Mouse (Mus musculus) heart, adult 11 months (tissue): Measurements from ENCODE around the gene Khdc4.

Experiments
- DNase-seq: peaks from one replicate; pipeline ENCODE4 v3.0.0; 2022

Khdc4 gene

DNA sequence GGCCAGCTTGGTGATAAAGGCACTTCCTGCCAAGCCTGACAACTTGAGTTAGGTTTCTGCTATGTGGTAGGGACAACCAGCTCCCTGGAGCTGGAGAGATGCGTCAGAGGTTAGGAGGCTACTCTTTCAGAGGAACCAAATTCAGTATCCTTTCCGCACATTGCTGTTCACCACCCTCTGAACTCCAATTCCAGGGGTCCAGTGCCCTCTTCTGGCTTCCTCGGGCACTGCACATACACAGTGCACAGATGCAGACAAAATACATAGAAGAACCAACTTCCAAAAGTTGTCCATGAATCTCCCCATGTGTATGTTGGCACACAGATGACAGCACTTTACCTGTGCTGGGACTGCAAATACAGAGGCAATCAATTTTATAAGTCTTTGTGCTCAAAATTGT is 53.0 kb downstream of the Khdc4 start:
- peak; percentile 91 for DNase-seq

DNA sequence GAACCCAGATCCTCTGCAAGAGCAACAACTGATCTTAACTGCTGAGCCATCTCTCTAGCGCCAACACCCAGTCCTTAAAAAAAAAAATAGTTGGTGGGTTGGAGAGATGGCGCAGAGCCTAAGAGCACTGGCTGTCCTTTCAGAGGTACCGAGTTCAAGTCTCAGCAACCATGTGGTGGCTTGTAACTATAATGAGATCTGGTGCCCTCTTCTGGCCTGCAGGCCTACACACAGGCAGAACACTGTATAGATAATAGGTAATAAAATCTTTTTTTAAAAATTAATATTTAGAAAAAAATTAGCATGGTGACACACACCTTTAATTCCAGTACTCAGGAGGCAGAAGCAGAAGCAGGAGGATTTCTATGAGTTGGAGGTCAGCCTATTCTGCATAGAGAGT is 54.5 kb downstream of the Khdc4 start:
- no peak for DNase-seq

- DNase-seq, result no peak
These were observed 59.9 kb downstream of the Khdc4 start for GRCm38 (mm10) chr3:88745534-88745933.

DNA sequence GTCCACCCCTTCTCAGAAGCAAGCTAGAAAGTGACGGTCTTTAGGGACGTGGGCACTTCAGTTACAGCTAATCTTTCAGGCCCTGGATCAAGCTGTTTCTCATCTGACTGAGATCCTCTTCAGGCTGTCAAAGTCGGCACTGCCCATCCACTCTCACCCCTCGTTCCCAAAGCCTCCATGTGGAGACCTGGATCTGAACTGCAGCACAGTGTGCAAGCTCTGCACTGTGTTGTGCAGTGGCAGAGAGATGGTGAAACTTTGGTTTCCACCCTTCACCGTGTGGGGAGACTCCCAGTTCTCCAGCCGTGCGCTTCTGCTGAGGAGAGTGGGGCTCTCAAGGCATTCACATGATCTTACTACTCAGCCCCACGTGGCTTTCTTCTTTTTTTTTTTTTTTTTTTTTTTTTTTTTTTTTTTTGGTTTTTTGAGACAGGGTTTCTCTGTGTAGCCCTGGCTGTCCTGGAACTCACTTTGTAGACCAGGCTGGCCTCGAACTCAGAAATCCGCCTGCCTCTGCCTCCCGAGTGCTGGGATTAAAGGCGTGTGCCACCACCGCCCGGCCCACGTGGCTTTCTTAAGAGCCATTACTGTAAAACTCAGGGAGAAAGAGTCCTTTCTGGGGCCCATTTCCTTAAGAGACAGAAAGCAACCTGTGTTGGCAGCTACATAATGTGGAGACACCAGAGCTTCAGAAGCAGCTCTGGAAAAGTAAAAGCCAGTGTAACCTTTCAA is 60.7 kb downstream of the Khdc4 start:
- peak; percentile 91 for DNase-seq

- no peak for DNase-seq
These were observed 61.2 kb downstream of the Khdc4 start for GRCm38 (mm10) chr3:88746871-88747231.

DNA sequence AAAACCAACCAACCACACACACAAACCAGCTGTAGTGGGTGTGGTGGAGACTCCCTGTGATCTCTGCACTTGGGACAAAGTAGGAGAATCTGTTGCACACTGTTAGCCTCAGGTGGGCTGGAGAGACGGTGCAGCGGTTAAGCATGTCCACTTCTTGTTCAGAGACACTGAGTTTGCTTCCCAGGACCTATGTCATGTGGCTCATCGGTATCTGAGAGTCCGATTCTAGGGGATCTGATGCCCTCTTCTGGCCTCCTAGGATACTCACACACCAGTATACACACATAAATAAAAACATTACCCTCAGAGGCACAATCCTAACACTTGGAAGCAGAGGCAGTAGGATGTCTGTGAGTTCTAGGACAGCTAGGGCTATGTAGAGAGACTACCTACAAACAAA is 68.7 kb downstream of the Khdc4 start:
- DNase-seq, result no peak

DNA sequence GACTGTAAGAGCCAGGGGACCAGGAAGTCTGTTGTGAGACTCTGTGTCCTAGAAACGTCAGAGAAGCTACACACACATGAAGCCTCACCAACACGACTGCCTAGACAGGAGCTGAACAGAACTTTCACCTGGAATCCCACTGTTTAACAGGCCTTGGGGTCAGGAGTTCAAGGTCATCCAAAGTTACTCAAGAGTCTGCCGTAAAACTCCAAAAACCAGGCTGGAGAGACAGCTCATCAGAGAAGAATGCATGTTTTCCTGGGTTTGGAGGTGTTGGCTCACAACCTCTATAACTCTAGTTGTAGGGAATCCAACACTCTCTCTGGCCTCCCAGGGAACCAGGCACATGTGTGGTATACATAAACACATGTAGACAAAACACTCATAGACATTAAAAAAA is 69.9 kb downstream of the Khdc4 start:
- no peak for DNase-seq

DNA sequence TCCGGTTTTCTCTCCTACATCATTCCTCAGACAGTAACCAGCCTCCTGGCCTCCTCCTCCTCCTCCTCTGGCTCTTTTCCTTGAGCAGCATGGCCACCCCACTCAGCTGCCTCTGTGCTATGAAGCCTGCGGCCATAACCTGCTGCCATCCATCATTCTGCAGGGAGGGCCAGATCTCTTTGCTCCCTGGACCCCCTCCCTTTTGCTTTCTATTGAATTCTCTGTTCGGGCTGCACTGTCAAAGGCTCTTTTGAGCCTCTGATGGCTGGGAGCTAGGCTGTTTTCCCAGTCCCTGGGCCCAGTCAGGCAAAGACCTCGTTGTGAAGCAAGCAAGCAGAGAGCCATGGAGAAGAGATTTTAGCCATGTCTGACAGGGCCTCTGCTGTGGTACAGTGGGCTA is 70.7 kb downstream of the Khdc4 start:
- DNase-seq, result no peak

DNA sequence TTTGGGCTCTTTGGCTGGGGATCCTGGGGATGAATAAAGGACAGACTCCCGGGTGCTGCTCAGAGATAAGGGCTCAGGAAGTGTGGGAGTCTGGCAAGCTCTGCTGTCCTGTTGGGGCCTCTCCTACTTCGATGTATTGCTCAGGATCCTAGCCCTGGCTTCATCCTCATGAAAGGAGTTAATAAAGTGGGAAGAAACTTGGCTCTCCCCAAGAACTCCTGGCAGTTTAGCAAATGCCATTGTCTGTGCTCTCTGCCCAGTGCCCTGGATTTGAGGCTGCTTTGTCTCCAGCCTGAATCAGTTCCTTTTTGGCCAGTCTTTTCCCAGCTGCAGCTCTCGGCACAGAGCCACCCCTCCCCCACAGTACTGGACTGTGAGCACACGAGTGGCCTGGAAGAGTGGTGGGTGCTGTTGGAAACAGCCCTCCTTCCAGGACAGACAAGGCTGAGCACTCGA is 72.5 kb downstream of the Khdc4 start:
- peak; percentile 98 for DNase-seq

DNA sequence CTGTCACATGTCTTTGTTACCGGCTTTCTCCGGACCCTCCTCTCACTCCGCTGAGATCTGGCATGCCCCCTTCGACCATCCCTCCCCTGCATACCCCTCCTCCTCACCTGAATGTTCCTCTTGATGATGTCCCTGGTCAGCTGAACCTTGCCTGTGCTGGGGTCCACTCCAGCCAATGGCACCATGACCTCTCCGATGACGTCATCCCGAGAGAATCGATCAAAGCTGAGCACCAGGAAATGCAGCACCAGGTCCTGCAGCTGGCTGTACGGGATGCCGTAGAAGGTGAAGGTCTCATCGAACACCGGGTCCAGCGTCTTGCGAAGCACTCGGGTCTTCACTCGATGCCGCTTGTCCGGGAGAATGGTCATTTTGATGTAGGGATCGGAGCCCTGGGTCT is 76.0 kb downstream of the Khdc4 start:
- no peak for DNase-seq

- DNase-seq, result no peak
These were observed 76.8 kb downstream of the Khdc4 start for GRCm38 (mm10) chr3:88762401-88762831.
